Mouse (Mus musculus) ES-E14 (cell line): ENCODE data around the gene Npcd.

Source experiments
- HCFC1 ChIP-seq: IDR thresholded peaks from 2 replicates; pipeline ENCODE4 v1.6.1; 2012; ENCODE audit warnings: low read length, inconsistent platforms, borderline replicate concordance; ENCODE audit not compliant: insufficient read depth
- ZC3H11A ChIP-seq: IDR thresholded peaks from 2 replicates; pipeline ENCODE4 v1.6.1; 2012; ENCODE audit warnings: low read depth, mild to moderate bottlenecking, inconsistent platforms, low read length, borderline replicate concordance
- ZNF384 ChIP-seq: IDR thresholded peaks from 2 replicates; pipeline ENCODE4 v1.6.1; 2012; ENCODE audit warnings: low read depth, low read length, inconsistent platforms

- TF ChIP-seq HCFC1 (no peak), ZC3H11A (no peak), ZNF384 (no peak)
These were observed 91.4 kb downstream of the Npcd start for GRCm38 (mm10) chr15:79742706-79743023.
